Comparison of ENCODE assay signal across 8 mouse cellular contexts in the genomic region with DNA sequence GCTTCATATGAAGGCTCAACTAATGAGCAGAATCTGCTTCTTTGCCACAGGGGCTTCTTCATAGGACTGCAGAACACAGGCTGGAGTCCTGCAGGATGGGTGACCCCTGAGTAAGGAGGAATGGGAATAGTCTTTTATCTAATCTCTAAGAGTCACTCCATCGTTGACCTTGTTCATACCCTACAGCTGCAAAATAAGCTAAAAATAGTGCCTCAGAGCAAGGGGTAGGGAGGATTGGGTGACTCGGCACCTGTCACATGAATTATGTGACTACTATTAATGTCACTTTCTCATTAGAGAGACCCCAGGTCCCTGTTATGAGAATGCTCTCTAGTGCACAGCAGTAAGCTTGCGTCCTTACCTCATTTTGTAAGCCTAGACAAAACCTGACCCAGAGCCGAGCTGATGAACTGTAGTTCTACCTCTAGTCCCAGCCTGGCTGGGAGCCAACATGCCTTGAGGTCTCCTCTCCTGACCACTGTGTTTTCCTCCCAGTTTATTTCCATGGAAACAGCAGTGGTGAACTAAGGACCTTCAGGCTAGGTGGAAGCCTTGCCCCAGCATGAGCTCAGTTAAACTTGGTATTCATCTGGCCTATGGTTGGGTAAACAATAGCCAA. TPM values are rescaled to one million over a fixed set of nuclear protein-coding genes. Genes with fewer than 3 reads are reported as not detected.
A peak's percentile ranks its signal among the peaks of the same experiment; 100 is the strongest.
DNase-seq lines count a peak whose midpoint lies in the region; ATAC-seq and TF ChIP-seq lines count a peak whose summit lies in the region.

No protein-coding gene starts in this region.

- no peak overlapping the region for H3K27ac ChIP-seq in lung, embryonic 15.5 days

- no peak overlapping the region for H3K4me3 ChIP-seq in lung, embryonic 15.5 days
- H3K4me3 ChIP-seq in lung, adult 2 months (replicated peaks; ENCODE audit: extremely low read depth, low read depth, low read length), result no peak overlapping the region

- peak; percentile 44 for DNase-seq in embryo, embryonic 11 days
- DNase-seq in embryo, embryonic 10 days (ENCODE audit: low spot score), result no peak
- DNase-seq in lung, adult 2 months, result no peak
- DNase-seq in kidney, adult 11 months, result peak; percentile 66
- DNase-seq in mesoderm, embryonic 11.5 days (ENCODE audit: low read depth, low spot score), result peak; percentile 53

- 41% methylated on average over 4 of the region's 4 CpGs for WGBS in lung, embryonic 15.5 days
- WGBS in lung, adult 2 months, result 60% methylated on average over 4 of the region's 4 CpGs

- no peaks in the 10 kb centered on the region for H3K4me1 ChIP-seq in lung, embryonic 15.5 days
- peaks cover 7% of the 10 kb centered on the region; the same call in 1 of the 2 replicates for H3K4me1 ChIP-seq in lung, adult 2 months (ENCODE audit: control insufficient read depth, insufficient read depth, low read length)

- TF ChIP-seq POLR2A in lung, adult 2 months (IDR thresholded peaks at IDR 0.05; ENCODE audit: borderline replicate concordance, extremely low read depth, low read depth, low read length), result no peak

- TF ChIP-seq CTCF in lung, adult 2 months (IDR thresholded peaks at IDR 0.05; ENCODE audit: insufficient read depth, low read length), result no peak

- no peak overlapping the region for H3K4me2 ChIP-seq in lung, embryonic 15.5 days

- no peaks in the 10 kb centered on the region for H3K9me3 ChIP-seq in lung, embryonic 15.5 days

- no peak overlapping the region for H3K9ac ChIP-seq in lung, embryonic 15.5 days

- 0 out of 2 replicates have a peak, but pooled peaks have one; percentile 23 for ATAC-seq in lung, embryonic 15.5 days (ENCODE audit: borderline replicate concordance, extremely low read depth, low FRiP score, low TSS enrichment)
- no peak for ATAC-seq in inflammation-experienced regulatory T-cells, adult 6 months
- ATAC-seq in granulocyte monocyte progenitor cell, adult 5-6 weeks (replicated peaks; ENCODE audit: poor library complexity, severe bottlenecking), result no peak

- H3K27me3 ChIP-seq in lung, embryonic 15.5 days, result no peaks in the 10 kb centered on the region

- no peaks in the 10 kb centered on the region for H3K36me3 ChIP-seq in lung, embryonic 15.5 days

RNA-seq across cellular contexts. Expression of a gene that starts 37.8 kb away (rescaled TPM):
- polyA plus RNA-seq in lung, embryonic 15.5 days (2015; fragmentation: Nextera tagmentation; extraction: Ambion mirVana), result 32.2 and 34.1 TPM in 2 replicates
- 76.0 and 98.5 TPM in 2 replicates for polyA plus RNA-seq in lung, adult 2 months (2012; rRNA removed)
- 10 to 100 TPM; 17.1 to 19.5 (median 19.3) TPM for polyA plus RNA-seq in inflammation-experienced regulatory T-cells, adult 6 months (2017; shearing (Covaris generic))
- total RNA-seq in granulocyte monocyte progenitor cell, adult 5-6 weeks (2014; fragmentation: Nextera tagmentation), result 0.92 and 1.6 TPM in 2 replicates
- 1.3 TPM in 2 replicates for total RNA-seq in granulocyte monocyte progenitor cell, adult 5-6 weeks (2017)

Comparison
In these comparisons a context has a peak if more than half of its experiments do, and no peak if none do; other contexts are left out.
1. DNase-seq: peak in embryo, embryonic 11 days (single experiment), kidney, adult 11 months (single experiment) and mesoderm, embryonic 11.5 days (single experiment); none in embryo, embryonic 10 days (single experiment) and lung, adult 2 months (single experiment).